Mouse (Mus musculus) hindbrain, postnatal 0 days (tissue): ENCODE data around the gene Sypl. TPM values are rescaled to one million over a fixed set of nuclear protein-coding genes. Genes with fewer than 3 reads are reported as not detected.

Experiments
- ATAC-seq: fragments of 200-750 bp; cut with Nextera tagmentation; 2 replicates; pipeline ENCODE4 v1.8.0; 2017; ENCODE audit warnings: mild to moderate bottlenecking, moderate TSS enrichment, moderate library complexity
- DNase-seq: peaks from one replicate; pipeline ENCODE4 v3.0.0-alpha.2; 2015; ENCODE audit warnings: low spot score
- H3K27ac ChIP-seq: fragments of 300-500 bp; sonication (generic); 2 replicates; pipeline ENCODE4 v1.5.1; 2014; ENCODE audit warnings: mild to moderate bottlenecking
- H3K27me3 ChIP-seq: fragments of 300-500 bp; sonication (generic); 2 replicates; pipeline ENCODE4 v1.6.1; 2014; ENCODE audit warnings: low read length, mixed read lengths; ENCODE audit not compliant: insufficient read depth
- H3K36me3 ChIP-seq: fragments of 300-500 bp; sonication (generic); 2 replicates; pipeline ENCODE4 v1.6.1; 2014; ENCODE audit warnings: low read length, mixed read lengths; ENCODE audit not compliant: insufficient read depth
- H3K4me1 ChIP-seq: fragments of 300-500 bp; sonication (generic); 2 replicates; pipeline ENCODE4 v1.6.1; 2014; ENCODE audit warnings: antibody characterized with exemption, low read length, mixed read lengths; ENCODE audit not compliant: insufficient read depth
- H3K4me2 ChIP-seq: fragments of 300-500 bp; sonication (generic); 2 replicates; pipeline ENCODE4 v1.6.1; 2014; ENCODE audit warnings: low read depth, mild to moderate bottlenecking, low read length, moderate library complexity, mixed read lengths
- H3K4me3 ChIP-seq: fragments of 300-500 bp; sonication (generic); 2 replicates; pipeline ENCODE4 v1.5.1; 2014; ENCODE audit warnings: low read length
- H3K9ac ChIP-seq: fragments of 300-500 bp; sonication (generic); replicated peaks from 2 replicates; pipeline ENCODE4 v1.6.1; 2014; ENCODE audit warnings: mild to moderate bottlenecking, low read length, moderate library complexity, mixed read lengths
- H3K9me3 ChIP-seq: fragments of 300-500 bp; sonication (generic); 2 replicates; pipeline ENCODE4 v1.6.1; 2016; ENCODE audit warnings: low read length, mixed read lengths
- CTCF ChIP-seq: IDR thresholded peaks from 2 replicates; pipeline ENCODE4 v1.5.1; 2016; ENCODE audit warnings: antibody characterized with exemption, control low read depth, low read depth
- WGBS: fragments of 180-500 bp; shearing (Covaris S2); extraction: QIAGEN DNeasy Blood & Tissue Kit; methylation state at CpG from one replicate; pipeline ENCODE4 v1.1.7; 2014; 5-methylcytosine and 5-hydroxymethylcytosine counted together
- polyA plus RNA-seq: library from polyadenylated mRNA; unstranded; fragments of >200 nt; fragmentation: Nextera tagmentation; extraction: Ambion mirVana; gene quantifications from 2 replicates; pipeline ENCODE4 v1.2.1, GENCODE M21; 2015
- total RNA-seq: library from RNA; depleted of rRNA; stranded (reverse); fragments of >200 nt; gene quantifications from 2 replicates; pipeline ENCODE4 v1.2.3, GENCODE M21; 2014

The Sypl gene
- total and polyA plus RNA-seq, 2 experiments from 2014 or later: 22.6 to 46.8 TPM

- H3K9ac ChIP-seq: peak overlapping the region; percentile 87
- H3K4me2 ChIP-seq: peak overlapping the region; percentile 84
- DNase-seq (peak; percentile 78), ATAC-seq (peak; percentile 65)
- WGBS: under 1% methylated on average over 71 of the region's 71 CpGs
- H3K27me3 ChIP-seq: no peaks in the 10 kb centered on the region
- no peaks in the 10 kb centered on the region; the same call in 1 of the 2 replicates for H3K4me1 ChIP-seq
- TF ChIP-seq CTCF: no peak
- no peaks in the 10 kb centered on the region for H3K9me3 ChIP-seq
- H3K36me3 ChIP-seq: no peaks in the 10 kb centered on the region
- H3K27ac ChIP-seq: peak overlapping the region; percentile 97
- H3K4me3 ChIP-seq: peak overlapping the region; percentile 90
Observed at GRCm38 (mm10) chr12:32954216-32955021, 728 bp downstream of the Sypl start.

- Histone ChIP-seq H3K4me3 (peak overlapping the region; percentile 90), H3K4me1 (no peaks in the 10 kb centered on the region; the same call in 1 of the 2 replicates), H3K36me3 (no peaks in the 10 kb centered on the region), H3K9me3 (no peaks in the 10 kb centered on the region), H3K27me3 (no peaks in the 10 kb centered on the region), H3K4me2 (peak overlapping the region; percentile 84), H3K9ac (peak overlapping the region; percentile 87), H3K27ac (0 out of 2 replicates have a peak overlapping the region, but pooled peaks have one; percentile 97)
- ATAC-seq: no peak
- no peak for DNase-seq
- WGBS: 3% methylated on average over 8 of the region's 8 CpGs
- TF ChIP-seq CTCF: no peak
Observed at GRCm38 (mm10) chr12:32955037-32955436, 1.3 kb downstream of the Sypl start.

GRCm38 (mm10) chr12:32957211-32957610 lies 3.5 kb downstream of the Sypl start:
- Histone ChIP-seq H3K9ac (no peak overlapping the region), H3K4me3 (no peak overlapping the region), H3K27ac (no peak overlapping the region), H3K36me3 (no peaks in the 10 kb centered on the region), H3K4me1 (no peaks in the 10 kb centered on the region; the same call in 1 of the 2 replicates), H3K4me2 (no peak overlapping the region), H3K27me3 (no peaks in the 10 kb centered on the region), H3K9me3 (no peaks in the 10 kb centered on the region)
- DNase-seq (no peak), ATAC-seq (no peak)
- no peak for TF ChIP-seq CTCF
- 70% methylated on average over 2 of the region's 2 CpGs for WGBS

DNA sequence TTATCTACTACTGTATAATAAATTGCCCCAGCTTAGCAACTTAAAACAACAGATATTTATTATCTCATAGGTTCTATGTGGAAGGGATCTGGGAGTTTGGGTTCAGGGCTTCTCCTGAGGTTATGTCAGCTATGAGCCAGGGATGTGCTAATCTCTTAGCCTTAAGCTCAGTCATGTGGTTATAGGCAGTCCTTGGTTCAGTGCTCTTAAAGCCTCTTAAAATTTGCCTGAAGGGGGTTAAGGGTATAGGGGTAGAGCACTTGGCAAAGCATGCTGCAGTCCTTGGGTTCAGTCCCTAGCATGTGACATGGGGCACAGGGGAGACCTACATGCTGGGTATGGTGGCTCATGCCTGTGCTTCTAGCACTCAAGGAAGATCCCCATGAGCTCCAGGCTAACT lies 8.4 kb downstream of the Sypl start:
- TF ChIP-seq CTCF: no peak

GRCm38 (mm10) chr12:32963858-32964257 lies 10.2 kb downstream of the Sypl start:
- H3K36me3 ChIP-seq: no peaks in the 10 kb centered on the region
- TF ChIP-seq CTCF: no peak
- no peak overlapping the region for H3K4me3 ChIP-seq

More for the DNA sequence above, 8.4 kb downstream of the Sypl start:
- Histone ChIP-seq H3K4me2 (no peak overlapping the region), H3K27ac (no peak overlapping the region), H3K4me3 (no peak overlapping the region), H3K4me1 (no peaks in the 10 kb centered on the region), H3K9ac (no peak overlapping the region), H3K27me3 (no peaks in the 10 kb centered on the region), H3K36me3 (no peaks in the 10 kb centered on the region), H3K9me3 (no peaks in the 10 kb centered on the region)
- DNase-seq (no peak), ATAC-seq (no peak)

DNA sequence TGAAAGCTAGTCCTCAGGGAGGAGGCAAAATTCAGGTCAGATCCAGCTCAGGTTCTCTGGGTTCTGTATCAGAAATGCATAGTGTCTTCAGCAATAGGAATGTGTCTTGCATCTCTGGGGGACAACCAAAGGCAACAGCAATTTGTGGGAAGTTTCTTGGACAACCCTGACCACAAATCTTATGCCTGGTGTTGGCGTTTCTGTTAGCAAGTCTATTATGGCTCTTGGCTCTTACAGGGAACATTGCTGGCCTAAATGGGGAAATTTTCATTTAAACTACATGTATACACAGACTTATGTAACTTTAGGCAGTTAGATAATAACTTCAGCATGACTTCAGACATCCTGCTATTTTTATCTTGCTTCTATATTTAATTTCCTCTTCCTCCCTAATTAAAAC lies 18.6 kb downstream of the Sypl start:
- no peak overlapping the region for H3K4me2 ChIP-seq
- no peak overlapping the region for H3K4me3 ChIP-seq
- ATAC-seq: no peak
- WGBS: 97% methylated on average over 1 of the region's 1 CpGs
- H3K27ac ChIP-seq: no peak overlapping the region
- peaks cover 12% of the 10 kb centered on the region; the same call in 1 of the 2 replicates for H3K36me3 ChIP-seq
- H3K9me3 ChIP-seq: no peaks in the 10 kb centered on the region
- no peaks in the 10 kb centered on the region for H3K27me3 ChIP-seq
- no peak overlapping the region for H3K9ac ChIP-seq
- TF ChIP-seq CTCF: no peak
- no peaks in the 10 kb centered on the region for H3K4me1 ChIP-seq
- no peak for DNase-seq

More at GRCm38 (mm10) chr12:32963858-32964257, 10.2 kb downstream of the Sypl start:
- no peak overlapping the region for H3K9ac ChIP-seq
- no peak overlapping the region for H3K4me2 ChIP-seq
- H3K4me1 ChIP-seq: no peaks in the 10 kb centered on the region
- ATAC-seq: no peak
- no peak overlapping the region for H3K27ac ChIP-seq
- DNase-seq: no peak
- 94% methylated on average over 4 of the region's 4 CpGs for WGBS
- H3K9me3 ChIP-seq: no peaks in the 10 kb centered on the region
- no peaks in the 10 kb centered on the region for H3K27me3 ChIP-seq

DNA sequence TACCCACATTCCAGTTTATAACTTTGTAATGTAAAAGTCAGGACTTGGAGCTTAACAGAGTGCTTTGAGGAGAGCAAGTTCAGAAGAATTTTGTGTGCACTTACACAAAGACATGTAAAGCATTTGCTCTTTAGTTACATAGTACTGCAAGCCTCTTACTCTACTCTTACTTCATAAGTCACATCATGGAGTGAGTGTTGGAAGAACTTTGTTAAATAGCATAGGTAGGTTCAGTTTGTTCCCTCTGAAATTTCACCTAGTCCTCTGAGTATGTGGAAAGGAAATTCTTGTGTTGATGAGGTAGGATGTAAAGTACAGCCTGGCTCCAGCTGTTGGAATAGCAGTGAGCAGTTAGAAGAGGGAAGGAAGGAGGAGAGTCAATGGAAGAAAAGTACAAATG lies 21.2 kb downstream of the Sypl start:
- H3K36me3 ChIP-seq: peaks cover 5% of the 10 kb centered on the region; the same call in 1 of the 2 replicates
- ATAC-seq (no peak), DNase-seq (no peak)
- H3K9me3 ChIP-seq: no peaks in the 10 kb centered on the region
- no peak overlapping the region for H3K27ac ChIP-seq
- no peaks in the 10 kb centered on the region for H3K4me1 ChIP-seq
- H3K27me3 ChIP-seq: no peaks in the 10 kb centered on the region
- no peak for TF ChIP-seq CTCF
- H3K9ac ChIP-seq: no peak overlapping the region
- H3K4me3 ChIP-seq: no peak overlapping the region
- no peak overlapping the region for H3K4me2 ChIP-seq
